Mouse (Mus musculus): Measurements from ENCODE around the gene Gm36245.

DNA sequence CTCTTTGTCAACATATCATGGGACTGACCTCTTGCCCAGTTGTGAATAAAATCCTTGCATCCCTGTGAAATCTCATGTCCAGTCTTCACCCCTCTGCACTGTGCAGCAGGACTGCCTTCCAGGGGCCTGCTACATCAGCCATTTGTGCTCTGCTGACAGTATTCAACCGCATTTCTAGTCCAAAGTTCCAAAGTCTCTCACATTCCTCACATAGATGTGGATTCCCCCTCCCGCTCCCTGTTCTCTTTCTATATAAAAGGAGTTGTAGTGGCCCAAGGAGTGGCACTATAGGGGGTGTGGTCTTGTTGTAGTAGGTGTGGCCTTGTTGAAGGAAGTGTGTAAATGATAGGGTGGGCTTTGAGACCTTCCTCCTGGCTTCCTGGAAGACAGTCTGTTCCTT, 8.2 kb upstream of the Gm36245 start:
- TF ChIP-seq CTCF (IDR thresholded peaks at IDR 0.05; ENCODE audit: control insufficient read depth, insufficient read depth, insufficient replicate concordance, low read depth, low read length) (no peak), POLR2A (IDR thresholded peaks at IDR 0.05; ENCODE audit: control insufficient read depth, low read depth, low read length) (no peak)
